Mouse (Mus musculus): ENCODE results near the gene Rcl1. TPM values are rescaled to one million over a fixed set of nuclear protein-coding genes. Genes with fewer than 3 reads are reported as not detected.
A peak's percentile ranks its signal among the peaks of the same experiment; 100 is the strongest.

Rcl1 gene
- polyA plus RNA-seq, 1 experiment from 2014 or later = 20.1 TPM

- no peaks in the 10 kb centered on the region for H3K36me3 ChIP-seq (ENCODE audit: insufficient read depth, low read length)
- no peaks in the 10 kb centered on the region for H3K4me1 ChIP-seq (ENCODE audit: insufficient read depth, low read depth, low read length)
- no peak overlapping the region for H3K27ac ChIP-seq (ENCODE audit: low read length)
- no peak overlapping the region for H3K4me3 ChIP-seq (ENCODE audit: low read depth, low read length)
- H3K4me2 ChIP-seq (replicated peaks; ENCODE audit: low read depth, low read length) = no peak overlapping the region
- H3K9me3 ChIP-seq (ENCODE audit: low read length) = no peaks in the 10 kb centered on the region
- H3K27me3 ChIP-seq (replicated peaks; ENCODE audit: insufficient read depth, low read length) = no peaks in the 10 kb centered on the region
- DNase-seq (ENCODE audit: low spot score) (no peak), ATAC-seq (no peak)
- no peak overlapping the region for H3K9ac ChIP-seq (replicated peaks; ENCODE audit: low read depth)
- no peak for TF ChIP-seq CTCF (IDR thresholded peaks at IDR 0.05)
- no peak for TF ChIP-seq EP300 (IDR thresholded peaks at IDR 0.05)
- WGBS = 78% methylated on average over 4 of the region's 4 CpGs
Observed at GRCm38 (mm10) chr19:29163817-29164527, 62.8 kb downstream of the Rcl1 start.

- no peaks in the 10 kb centered on the region for H3K9me3 ChIP-seq (ENCODE audit: low read length)
- no peak overlapping the region for H3K4me3 ChIP-seq (ENCODE audit: low read depth, low read length)
- WGBS = 64% methylated on average over 7 of the region's 7 CpGs
- no peak overlapping the region for H3K27ac ChIP-seq (ENCODE audit: low read length)
- H3K4me2 ChIP-seq (replicated peaks; ENCODE audit: low read depth, low read length) = no peak overlapping the region
- no peaks in the 10 kb centered on the region for H3K36me3 ChIP-seq (ENCODE audit: insufficient read depth, low read length)
- ATAC-seq (no peak), DNase-seq (ENCODE audit: low spot score) (no peak)
- no peak for TF ChIP-seq EP300 (IDR thresholded peaks at IDR 0.05)
- no peak for TF ChIP-seq CTCF (IDR thresholded peaks at IDR 0.05)
- no peaks in the 10 kb centered on the region for H3K4me1 ChIP-seq (ENCODE audit: insufficient read depth, low read depth, low read length)
- no peaks in the 10 kb centered on the region for H3K27me3 ChIP-seq (replicated peaks; ENCODE audit: insufficient read depth, low read length)
- H3K9ac ChIP-seq (replicated peaks; ENCODE audit: low read depth) = no peak overlapping the region
Observed at GRCm38 (mm10) chr19:29164528-29165166, 63.5 kb downstream of the Rcl1 start.

GRCm38 (mm10) chr19:29167938-29168337, 66.8 kb downstream of the Rcl1 start:
- no peak overlapping the region for H3K9ac ChIP-seq (replicated peaks; ENCODE audit: low read depth)
- no peaks in the 10 kb centered on the region for H3K4me1 ChIP-seq (ENCODE audit: insufficient read depth, low read depth, low read length)
- WGBS = 88% methylated on average over 6 of the region's 6 CpGs
- DNase-seq (ENCODE audit: low spot score) (no peak), ATAC-seq (no peak)
- no peaks in the 10 kb centered on the region for H3K9me3 ChIP-seq (ENCODE audit: low read length)
- no peak overlapping the region for H3K4me2 ChIP-seq (replicated peaks; ENCODE audit: low read depth, low read length)
- no peak overlapping the region for H3K4me3 ChIP-seq (ENCODE audit: low read depth, low read length)
- TF ChIP-seq EP300 (IDR thresholded peaks at IDR 0.05) (no peak), CTCF (IDR thresholded peaks at IDR 0.05) (no peak)
- no peaks in the 10 kb centered on the region for H3K27me3 ChIP-seq (replicated peaks; ENCODE audit: insufficient read depth, low read length)
- H3K27ac ChIP-seq (ENCODE audit: low read length) = no peak overlapping the region
- no peaks in the 10 kb centered on the region for H3K36me3 ChIP-seq (ENCODE audit: insufficient read depth, low read length)

- no peak overlapping the region for H3K27ac ChIP-seq (ENCODE audit: low read length)
- no peaks in the 10 kb centered on the region for H3K9me3 ChIP-seq (ENCODE audit: low read length)
- ATAC-seq (no peak), DNase-seq (ENCODE audit: low spot score) (no peak)
- H3K4me1 ChIP-seq (ENCODE audit: insufficient read depth, low read depth, low read length) = peaks cover 4% of the 10 kb centered on the region; the same call in 1 of the 2 replicates
- H3K9ac ChIP-seq (replicated peaks; ENCODE audit: low read depth) = no peak overlapping the region
- H3K36me3 ChIP-seq (ENCODE audit: insufficient read depth, low read length) = no peaks in the 10 kb centered on the region
- 71% methylated on average over 4 of the region's 4 CpGs for WGBS
- no peak overlapping the region for H3K4me2 ChIP-seq (replicated peaks; ENCODE audit: low read depth, low read length)
- H3K27me3 ChIP-seq (replicated peaks; ENCODE audit: insufficient read depth, low read length) = no peaks in the 10 kb centered on the region
- TF ChIP-seq CTCF (IDR thresholded peaks at IDR 0.05) (no peak), EP300 (IDR thresholded peaks at IDR 0.05) (no peak)
- no peak overlapping the region for H3K4me3 ChIP-seq (ENCODE audit: low read depth, low read length)
Observed at GRCm38 (mm10) chr19:29180336-29180735, 79.2 kb downstream of the Rcl1 start.

- no peak overlapping the region for H3K9ac ChIP-seq (replicated peaks; ENCODE audit: low read depth)
- H3K4me2 ChIP-seq (replicated peaks; ENCODE audit: low read depth, low read length) = no peak overlapping the region
- H3K4me1 ChIP-seq (ENCODE audit: insufficient read depth, low read depth, low read length) = peaks cover 7% of the 10 kb centered on the region; the same call in 1 of the 2 replicates
- H3K36me3 ChIP-seq (ENCODE audit: insufficient read depth, low read length) = no peaks in the 10 kb centered on the region
- ATAC-seq (no peak), DNase-seq (ENCODE audit: low spot score) (no peak)
- no peaks in the 10 kb centered on the region for H3K27me3 ChIP-seq (replicated peaks; ENCODE audit: insufficient read depth, low read length)
- no peaks in the 10 kb centered on the region for H3K9me3 ChIP-seq (ENCODE audit: low read length)
- no peak overlapping the region for H3K4me3 ChIP-seq (ENCODE audit: low read depth, low read length)
- no peak for TF ChIP-seq CTCF (IDR thresholded peaks at IDR 0.05)
- TF ChIP-seq EP300 (IDR thresholded peaks at IDR 0.05) = no peak
- H3K27ac ChIP-seq (ENCODE audit: low read length) = no peak overlapping the region
- 81% methylated on average over 5 of the region's 5 CpGs for WGBS
Observed at GRCm38 (mm10) chr19:29182166-29182565, 81.0 kb downstream of the Rcl1 start.

- TF ChIP-seq EP300 (IDR thresholded peaks at IDR 0.05) (no peak), CTCF (IDR thresholded peaks at IDR 0.05) (no peak)
- Histone ChIP-seq H3K4me2 (replicated peaks; ENCODE audit: low read depth, low read length) (peak overlapping the region; percentile 28; the same call in 1 of the 2 replicates), H3K4me1 (ENCODE audit: insufficient read depth, low read depth, low read length) (peaks cover 7% of the 10 kb centered on the region; the same call in 1 of the 2 replicates), H3K27ac (ENCODE audit: low read length) (peak overlapping the region; percentile 26; the same call in 1 of the 2 replicates), H3K36me3 (ENCODE audit: insufficient read depth, low read length) (no peaks in the 10 kb centered on the region), H3K4me3 (ENCODE audit: low read depth, low read length) (no peak overlapping the region; the same call in 1 of the 2 replicates), H3K9ac (replicated peaks; ENCODE audit: low read depth) (no peak overlapping the region), H3K27me3 (replicated peaks; ENCODE audit: insufficient read depth, low read length) (no peaks in the 10 kb centered on the region), H3K9me3 (ENCODE audit: low read length) (no peaks in the 10 kb centered on the region)
- ATAC-seq (peak; percentile 63), DNase-seq (ENCODE audit: low spot score) (no peak)
- WGBS = 25% methylated on average over 7 of the region's 7 CpGs
Observed at GRCm38 (mm10) chr19:29185122-29185521, 83.9 kb downstream of the Rcl1 start.
